Mouse (Mus musculus) retina, adult 2 months (tissue): ENCODE measurements around the gene Htra3.

Experiments
- DNase-seq: peaks from one replicate; pipeline ENCODE4 v3.0.0-alpha.2; 2012; ENCODE audit warnings: low read depth, low spot score

Htra3 gene

DNA sequence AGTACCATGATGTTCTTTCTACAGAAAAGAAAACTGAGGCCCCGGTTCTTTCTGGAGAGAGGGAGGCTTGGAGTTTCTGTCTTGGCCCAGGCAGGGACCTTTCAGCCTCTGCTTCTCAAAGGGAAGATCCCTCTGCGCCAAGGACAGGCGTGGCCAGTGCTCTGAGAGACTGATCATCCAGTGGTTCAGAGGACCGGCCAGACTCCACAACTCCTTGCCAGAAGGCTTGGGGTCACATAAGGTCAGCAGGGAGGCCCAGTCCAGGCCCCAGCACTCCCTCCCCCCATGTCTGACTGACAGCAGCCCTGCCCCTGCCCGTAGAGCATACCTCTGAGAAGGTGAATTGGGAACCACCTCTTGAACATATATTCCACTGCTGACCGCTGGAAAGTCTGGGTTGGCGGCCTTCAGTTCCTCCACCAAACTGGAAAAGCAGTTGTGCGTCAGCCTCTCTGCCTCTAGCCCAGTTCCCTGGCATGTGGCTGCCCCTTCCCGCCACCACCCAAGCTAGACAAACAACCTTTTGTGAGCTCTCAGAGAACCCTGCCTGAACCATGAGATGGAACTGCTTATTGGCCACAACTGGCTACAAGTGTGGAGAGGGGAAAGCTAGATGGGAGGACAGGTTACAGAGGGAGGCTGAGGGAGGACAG lies 25.7 kb downstream of the Htra3 start:
- no peak for DNase-seq

DNA sequence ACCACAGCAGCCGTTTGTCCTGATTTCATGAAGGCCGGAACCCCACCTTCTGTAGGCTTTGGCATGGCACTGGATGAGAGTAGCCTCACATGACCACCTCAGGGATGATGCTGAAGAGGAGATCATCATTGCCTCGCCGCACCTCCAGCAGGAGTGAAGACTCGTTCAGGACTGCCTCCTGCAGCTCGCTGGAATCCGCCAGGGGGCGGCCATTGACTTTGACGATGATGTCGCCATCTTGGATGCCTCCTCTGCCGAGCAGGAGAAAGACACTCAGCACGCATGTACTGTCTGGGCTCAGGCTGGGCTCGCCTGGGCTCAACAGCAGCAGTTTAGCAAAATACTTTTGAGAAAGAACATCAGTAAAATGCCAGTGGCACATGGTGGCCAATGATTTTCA lies 26.7 kb downstream of the Htra3 start:
- DNase-seq, result no peak

DNA sequence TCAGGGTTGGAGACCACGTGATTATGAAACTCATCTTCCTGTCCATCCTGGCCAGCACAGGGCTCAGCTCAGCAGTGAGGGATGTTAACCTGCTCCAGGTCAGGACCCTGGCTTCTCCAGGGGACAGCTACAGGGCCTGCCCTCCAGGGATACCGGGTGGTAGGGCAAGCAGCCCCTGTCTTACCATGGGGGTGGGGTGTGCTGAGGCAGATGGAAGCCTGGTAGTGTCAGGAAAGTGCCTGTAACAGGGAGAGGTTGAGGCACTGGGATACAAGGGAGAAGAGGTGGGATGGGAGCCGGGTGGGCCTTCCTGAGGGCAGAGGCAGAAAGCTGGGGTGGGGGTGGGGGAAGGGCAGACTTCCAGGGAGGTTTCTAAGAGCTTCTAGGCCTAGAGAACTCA lies 27.3 kb downstream of the Htra3 start:
- no peak for DNase-seq

DNA sequence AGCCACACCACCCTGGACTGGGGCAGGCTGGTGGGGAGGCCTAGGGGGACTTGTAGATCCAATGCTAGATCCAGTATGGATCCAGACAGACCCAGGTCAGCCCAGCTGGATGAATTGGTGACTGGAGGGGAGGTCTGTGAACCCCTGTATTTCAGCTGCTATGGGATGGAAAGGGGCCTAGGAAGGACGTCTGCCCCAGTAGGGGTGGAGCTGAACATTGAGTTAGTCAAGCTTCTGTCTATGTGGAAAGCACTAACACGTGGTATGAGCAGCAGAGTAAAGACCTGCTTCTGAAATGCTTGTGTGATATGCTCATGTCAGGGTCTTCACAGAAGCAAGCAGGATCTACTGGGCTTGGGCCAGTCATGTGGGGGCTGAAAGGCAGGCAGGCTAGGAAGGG lies 31.4 kb downstream of the Htra3 start:
- no peak for DNase-seq

DNA sequence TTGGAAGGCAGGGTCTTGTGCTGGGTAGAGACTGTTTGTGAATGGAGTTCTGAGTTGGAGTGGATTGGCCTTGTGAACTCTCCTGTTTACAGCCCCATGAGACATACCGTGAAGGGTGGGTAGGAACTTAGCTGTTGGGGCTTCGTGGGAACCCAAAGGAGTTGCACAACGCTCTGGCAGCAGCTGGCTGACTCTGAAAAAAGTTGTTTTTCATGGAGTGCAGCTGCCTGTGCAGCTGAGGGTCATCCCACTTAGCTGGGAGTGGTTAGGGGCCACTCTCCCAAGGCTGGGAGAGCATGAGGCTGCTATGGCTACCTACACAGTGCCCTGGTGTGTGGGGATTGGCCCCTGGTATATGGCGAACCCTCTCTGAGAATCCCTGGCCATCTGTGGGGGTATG lies 32.0 kb downstream of the Htra3 start:
- no peak for DNase-seq

DNA sequence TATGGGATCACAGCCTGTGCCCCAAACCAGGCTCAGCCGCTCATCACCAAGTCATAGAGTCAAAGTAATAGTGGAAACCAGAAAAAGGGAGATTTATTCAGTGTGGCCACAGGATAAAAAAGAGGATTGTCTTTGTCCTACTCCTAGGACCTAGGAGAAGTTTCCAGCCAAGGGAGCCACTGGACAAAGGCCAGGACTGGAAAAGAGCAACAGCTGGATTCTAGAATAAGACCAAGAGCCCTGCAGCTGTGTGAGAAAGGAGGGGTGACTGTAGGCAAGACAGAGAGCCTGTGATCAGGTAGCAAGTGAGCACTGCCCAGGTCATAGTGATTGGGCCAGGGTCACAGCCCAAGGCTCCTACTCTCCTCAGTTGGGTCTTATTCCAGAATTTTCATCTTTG lies 32.7 kb downstream of the Htra3 start:
- DNase-seq, result no peak

DNA sequence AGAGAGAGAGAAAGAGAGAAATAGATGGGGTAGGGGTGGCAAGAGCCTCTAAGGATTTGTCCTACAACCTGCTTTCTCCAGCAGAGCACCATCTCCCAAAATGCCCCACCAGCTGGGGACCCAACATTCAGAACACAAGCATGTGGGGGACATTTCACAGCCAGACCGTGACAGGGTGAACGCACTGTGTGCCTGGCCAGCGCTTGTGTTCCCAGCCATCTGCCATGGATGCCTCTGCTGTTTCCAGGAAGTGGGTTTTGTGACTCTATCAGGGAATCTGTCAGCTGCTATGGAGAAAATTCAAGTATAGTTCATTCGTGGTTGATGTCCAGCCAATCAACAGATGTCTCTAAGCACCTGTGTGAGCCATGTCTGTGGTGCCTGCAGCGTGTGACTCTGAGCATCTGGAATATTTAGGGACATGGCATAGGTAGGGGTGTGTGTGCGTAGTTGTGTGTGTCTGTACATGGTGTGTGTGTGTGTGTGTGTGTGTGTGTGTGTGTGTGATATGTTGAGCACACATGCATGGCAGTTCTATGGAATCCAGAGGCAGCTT lies 33.6 kb downstream of the Htra3 start:
- DNase-seq, result no peak

DNA sequence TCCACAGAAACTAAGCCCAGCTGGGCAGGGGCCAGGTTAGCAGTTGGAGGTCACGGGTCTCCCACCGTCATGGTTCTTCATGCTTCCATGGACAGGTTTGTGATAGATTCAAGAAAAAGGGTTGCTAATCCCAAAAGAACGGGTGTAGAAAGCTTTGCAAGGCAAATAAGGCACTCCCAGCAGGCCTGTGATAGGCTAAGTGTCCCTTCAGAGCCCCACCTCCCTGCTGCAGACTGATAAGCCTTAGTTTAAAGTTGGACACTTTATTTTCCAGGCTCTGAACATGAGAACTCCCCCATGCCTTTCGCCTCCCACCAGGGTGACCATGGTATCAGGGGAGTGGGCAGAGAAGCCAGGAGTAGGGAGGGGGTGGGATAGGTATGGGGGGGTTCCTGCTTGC lies 35.5 kb downstream of the Htra3 start:
- no peak for DNase-seq

DNA sequence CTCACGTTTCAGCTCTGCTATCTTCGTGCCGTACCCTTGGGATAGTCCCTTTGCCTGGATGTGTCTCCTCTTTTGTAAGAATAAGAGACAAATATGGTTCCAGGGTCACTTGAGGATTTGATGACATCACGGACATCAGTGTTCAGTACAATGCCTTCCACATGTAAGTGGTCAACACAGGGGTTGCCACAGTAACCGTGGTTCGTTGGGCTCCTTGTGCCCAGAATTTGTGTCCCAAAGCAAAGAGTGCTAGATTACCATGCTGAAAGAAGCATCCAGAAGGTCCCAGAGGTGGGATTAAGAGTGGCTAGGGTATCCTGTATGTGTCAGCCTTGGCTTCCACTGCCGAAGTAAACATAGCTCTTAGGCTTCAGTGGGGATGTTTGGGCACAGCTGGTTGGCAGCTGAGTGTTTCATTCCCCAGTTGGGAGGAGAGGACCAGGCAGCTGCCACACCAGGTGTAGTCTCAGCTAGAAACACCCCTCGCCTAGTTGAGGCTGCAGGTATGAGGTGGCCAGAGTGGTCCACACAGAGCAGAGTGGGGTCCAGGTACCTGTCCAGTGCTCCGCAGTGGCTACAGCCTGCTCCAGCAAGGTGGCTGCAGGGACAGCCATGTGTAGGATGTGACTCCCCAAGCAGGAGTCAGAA lies 36.1 kb downstream of the Htra3 start:
- DNase-seq, result no peak

DNA sequence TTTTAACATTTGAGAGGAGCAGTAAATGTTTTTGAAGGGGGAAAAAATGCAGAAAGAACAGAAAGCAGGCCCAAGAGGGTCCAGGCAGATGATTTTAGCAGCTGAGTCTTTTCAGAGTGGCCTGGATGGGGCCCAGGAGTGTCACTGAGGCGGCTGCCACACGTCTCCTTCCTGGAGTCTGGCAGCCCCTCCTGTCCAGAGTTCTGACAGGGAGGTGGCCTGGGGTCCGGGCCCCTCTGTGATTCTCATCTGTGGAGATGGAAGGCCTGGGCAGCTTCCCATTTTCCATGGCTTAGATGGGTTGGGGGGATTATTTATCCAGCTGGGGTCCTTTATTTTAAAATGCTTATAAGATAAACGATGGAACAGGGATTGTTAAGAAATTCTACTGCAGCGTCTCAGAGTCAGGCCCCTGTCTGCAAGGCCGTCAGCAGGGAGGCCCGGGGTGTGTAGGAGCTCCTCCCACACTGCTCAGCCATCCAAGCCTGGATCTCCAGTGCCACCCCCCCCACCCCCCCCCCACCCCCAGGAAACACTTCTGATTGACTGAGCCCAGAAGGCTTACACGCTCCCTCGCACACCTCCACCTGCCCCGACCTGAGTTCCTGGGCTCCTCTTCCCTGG lies 37.5 kb downstream of the Htra3 start:
- no peak for DNase-seq

DNA sequence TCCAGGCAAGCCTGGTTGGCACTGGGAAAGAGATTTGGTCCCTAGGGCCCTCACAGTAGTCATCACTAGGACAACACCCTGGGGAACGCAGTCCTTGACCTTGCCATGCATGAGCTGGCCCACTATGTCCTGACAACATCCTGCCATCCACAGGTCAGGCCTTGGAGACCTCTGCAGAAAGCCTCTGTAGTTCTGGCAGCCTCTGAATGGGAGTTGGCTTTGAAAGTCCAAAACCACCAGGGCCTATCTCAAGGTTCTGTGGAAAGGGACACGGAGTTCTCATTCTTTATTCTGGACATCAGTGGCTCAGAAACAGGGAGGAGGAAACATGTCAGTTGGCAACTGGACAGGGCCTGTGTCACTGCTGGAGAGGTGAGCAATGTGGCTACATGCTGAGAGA lies 43.6 kb downstream of the Htra3 start:
- DNase-seq, result no peak

DNA sequence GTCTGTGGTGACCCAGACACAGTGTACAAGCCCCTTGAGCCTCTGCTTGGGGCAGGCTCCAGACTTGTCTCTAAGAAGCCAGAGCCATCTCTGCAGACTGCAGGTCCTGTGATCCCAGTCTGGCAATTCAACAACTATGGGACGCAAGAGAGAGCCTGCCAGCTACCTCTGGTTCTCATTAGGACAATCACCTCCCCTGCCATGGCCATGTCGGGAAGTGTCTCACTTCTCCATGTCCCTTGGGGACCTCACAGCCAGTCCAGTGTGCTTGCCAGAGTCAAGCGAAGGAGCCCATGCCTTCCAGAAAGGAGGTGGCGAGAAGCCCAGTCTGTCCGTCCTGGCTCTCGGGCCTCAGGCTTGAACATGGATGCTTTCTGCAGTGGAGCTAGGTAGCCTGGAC lies 46.7 kb downstream of the Htra3 start:
- DNase-seq, result no peak

DNA sequence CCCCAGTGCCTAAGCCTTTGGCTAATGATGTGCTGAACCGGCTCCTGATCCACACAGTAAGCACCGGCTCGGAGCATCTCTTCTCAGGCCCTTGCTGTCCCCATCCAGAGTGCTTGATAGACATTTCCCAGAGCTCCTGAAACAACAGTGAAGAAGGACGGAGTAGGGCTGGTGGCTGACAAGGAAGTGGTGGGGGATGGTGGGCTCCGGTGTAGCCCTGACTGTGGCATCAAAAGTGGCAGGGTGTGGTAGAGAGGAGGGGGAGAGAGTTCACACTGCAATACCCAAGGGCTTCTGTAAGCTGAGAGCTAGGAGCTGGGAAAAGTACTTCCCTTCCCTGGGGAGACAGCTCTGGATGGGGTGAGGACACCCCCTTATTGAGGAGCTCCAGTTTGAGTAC lies 47.8 kb downstream of the Htra3 start:
- no peak for DNase-seq

DNA sequence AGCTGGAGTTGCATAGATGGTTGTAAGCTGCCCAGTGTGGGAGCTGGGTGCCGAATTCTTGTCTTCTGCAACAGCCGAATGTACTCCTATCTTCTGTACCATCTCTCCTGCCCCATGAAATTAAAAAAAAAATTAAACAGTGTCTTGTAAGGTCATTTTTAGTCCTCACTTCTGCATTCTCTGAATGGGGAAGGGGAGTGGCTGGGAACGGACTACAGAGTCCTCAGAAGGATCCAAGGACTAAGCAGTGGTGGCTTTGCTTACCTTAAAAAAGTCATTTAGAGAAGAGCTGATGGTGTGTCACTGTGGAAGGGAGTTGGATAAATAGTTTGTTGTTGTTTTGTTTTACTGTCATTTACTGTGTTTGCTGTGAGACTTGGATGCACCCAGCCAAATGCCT lies 48.4 kb downstream of the Htra3 start:
- DNase-seq, result no peak

DNA sequence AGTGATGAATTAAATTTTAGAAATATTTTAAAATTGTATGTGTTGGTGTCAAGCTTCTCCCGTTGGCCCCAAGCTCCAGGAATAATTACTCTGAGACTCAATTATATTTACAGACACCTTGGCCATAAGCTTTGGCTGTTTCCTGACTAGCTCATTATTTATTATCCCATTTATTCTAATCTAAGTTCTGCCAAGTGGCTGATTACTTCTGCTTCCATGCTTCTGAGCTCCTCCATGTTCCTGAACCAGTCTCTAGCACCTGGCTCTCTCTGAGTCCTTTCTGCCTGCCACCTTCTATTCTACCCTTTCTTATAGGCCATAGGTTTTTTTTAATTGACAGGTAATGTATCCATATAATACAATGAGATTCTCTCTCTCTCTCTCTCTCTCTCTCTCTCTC lies 48.9 kb downstream of the Htra3 start:
- no peak for DNase-seq

DNA sequence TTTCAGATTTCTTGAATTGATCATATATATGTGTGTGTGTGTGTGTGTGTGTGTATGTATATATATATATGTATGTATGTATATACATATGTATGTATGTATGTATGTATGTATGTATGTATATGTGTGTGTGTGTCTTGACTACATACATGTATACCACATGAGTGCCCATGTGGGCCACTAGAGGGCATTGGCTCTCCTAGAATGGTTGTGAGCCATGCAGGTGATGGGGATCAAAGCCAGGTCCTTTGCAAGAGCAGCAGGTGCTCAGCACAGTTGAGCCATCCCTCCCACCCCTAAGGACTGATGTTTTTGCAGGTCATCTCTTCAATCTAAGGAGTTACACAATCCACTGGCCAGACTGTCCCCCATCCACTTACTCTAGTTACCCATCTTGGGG lies 50.2 kb downstream of the Htra3 start:
- DNase-seq, result no peak

DNA sequence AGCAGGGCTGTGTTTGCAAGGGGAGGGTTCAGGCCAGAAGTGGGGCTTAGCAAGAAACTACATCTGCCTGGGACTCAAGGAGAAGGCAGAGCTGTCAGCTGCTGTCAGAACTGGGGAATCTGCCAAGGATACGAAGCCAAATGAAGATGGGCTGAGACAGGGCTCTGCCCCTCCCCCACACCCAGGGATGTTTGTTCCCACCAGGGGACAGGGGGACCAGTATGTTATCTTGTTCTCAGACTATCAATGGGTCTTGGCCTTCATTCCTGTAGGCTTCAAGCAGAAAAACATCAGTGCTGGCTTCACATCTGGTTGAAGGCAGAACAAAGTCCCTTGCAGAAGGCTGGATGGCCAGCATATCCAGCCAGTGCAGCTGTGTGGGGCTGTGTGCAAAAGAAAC lies 50.9 kb downstream of the Htra3 start:
- DNase-seq, result no peak

DNA sequence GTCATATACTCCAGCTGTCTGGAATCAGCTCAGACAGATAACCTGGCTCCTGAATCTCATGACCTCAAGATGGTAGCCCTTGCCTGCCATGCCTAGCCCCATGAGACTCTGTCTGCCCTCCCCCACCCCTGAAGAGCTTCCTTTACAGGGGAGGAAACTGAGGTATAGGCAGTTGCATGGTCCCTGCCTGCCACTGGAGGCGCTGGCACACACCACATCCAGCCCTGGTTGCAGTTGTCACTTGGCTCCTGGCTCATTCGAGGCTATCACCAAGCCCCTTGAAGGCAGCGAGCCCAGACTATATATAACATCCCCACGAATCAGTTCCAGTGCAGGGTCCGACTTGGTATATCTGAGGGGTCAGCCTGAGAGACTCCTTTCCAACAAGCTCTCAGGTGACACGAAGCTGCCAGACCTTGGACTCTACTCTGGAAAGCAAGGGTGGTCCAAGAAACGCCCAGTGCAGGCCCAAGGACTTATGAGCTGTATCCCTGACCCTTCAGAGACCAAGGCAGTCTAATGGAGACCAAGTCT lies 52.2 kb downstream of the Htra3 start:
- DNase-seq, result no peak

DNA sequence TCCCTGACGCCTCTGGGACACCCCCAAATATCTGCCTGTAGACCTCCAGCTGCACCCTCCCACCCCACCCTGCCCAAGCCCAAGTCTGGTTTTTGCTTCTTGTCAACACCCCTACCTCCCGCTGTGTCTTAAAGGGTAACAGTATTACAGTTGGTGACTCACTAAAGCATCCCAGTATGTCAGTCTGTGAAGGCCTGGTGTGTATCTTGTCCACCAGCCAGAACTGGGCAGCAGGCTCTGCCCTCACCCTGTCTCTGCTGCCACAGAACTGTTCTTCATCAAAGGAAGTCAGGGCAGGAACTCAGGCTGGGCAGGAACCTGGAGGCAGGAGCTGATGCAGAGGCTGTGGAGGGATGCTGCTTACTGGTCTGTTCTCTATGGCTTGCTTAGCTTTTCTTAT lies 53.2 kb downstream of the Htra3 start:
- no peak for DNase-seq

DNA sequence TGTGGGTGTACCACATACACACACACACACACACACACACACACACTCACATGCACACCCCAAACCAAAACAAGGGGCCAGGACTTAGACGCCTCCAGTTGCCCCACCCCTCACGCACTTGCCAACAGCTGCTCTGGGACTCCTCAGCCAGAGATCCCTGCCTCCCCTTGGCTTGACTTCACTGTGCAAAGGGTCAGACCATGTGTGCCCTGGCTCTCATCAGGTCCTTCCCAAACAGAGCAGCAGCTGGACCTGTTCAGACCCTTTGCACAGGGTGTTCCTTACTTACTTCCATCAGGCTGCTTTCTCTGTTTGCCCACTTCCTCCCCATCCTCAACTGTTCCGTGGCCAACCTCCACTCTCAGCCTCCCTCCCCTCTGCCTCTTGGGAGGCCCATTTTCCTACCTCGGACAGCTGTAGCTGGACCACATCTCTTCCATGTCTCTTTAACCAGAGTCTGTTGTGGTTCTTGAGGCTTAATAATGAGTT lies 54.8 kb downstream of the Htra3 start:
- DNase-seq, result no peak

DNA sequence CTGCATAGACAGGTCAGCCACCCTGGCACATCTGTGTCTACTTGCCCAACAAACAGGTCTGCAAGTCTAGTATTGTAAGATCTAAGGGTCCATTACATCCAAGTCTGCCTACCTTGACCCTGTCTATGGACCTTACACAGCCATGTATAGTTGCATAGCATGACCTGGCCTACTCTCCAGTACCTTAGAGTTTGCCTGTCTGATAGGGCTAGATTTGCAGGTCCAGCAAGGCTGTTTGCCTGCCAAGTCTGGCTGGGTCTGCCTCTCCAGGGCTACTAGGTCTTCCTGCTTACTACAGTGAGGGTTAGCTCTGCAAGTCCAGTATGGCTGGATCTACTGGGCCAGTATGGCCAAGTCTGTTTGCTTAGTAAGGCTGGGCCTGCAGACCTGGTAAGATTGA lies 55.8 kb downstream of the Htra3 start:
- DNase-seq, result no peak

DNA sequence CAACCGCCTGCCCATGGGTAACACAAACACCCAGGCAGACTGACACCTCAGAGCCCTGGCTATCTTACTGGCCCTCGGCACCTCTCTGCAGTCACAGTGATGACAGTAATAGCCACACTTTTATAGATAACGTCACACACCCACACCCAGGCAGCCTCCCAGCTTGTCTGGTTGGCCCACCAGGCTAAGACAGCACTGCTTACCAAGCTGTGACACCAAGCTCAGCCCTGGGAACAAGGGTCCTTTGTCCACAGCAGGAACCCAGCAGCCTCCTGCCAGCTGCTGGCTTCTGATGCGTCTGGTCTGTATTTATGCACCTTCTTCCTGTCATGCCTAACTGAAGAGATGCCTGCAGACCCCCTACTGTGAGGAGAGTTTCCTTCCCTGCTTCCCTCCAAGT lies 58.5 kb downstream of the Htra3 start:
- DNase-seq, result no peak

DNA sequence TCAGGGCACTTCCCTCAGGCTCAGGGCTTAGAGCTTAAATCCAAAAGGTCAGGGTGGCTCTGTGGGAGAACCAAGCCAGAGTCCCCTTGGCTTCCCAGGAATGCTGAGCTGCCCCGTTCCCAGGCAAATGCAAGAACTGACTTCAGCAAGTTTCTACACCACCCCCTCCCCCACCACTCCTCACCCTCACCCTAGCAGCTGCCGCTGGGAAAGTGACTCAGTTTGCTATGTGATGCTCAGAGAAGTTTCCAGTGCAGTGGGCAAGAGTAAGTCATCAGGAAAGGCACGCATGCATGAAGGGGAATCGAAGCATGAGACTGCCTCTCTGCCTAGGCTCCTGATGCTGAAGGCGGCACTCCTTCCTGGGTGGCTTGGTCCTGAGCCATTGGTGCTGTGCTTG lies 62.6 kb downstream of the Htra3 start:
- no peak for DNase-seq
